Mouse (Mus musculus): ENCODE results near the gene Mre11a.
"Not testable (repeated sequence)": the region's sequence is repeated elsewhere in the genome, so short reads cannot be mapped to it uniquely, and the experiment has no call there.

Gene Mre11a

GRCm38 (mm10) chr9:14872181-14872930, 87.9 kb downstream of the Mre11a start:
- no peak for DNase-seq

GRCm38 (mm10) chr9:14875743-14876507, 91.5 kb downstream of the Mre11a start:
- DNase-seq = no peak

- not testable (repeated sequence) for DNase-seq
Observed at GRCm38 (mm10) chr9:14876566-14876965, 92.1 kb downstream of the Mre11a start.

GRCm38 (mm10) chr9:14884641-14885040, 100.2 kb downstream of the Mre11a start:
- DNase-seq = no peak

- DNase-seq = no peak
Observed at GRCm38 (mm10) chr9:14885151-14885550, 100.7 kb downstream of the Mre11a start.

- no peak for DNase-seq
Observed at GRCm38 (mm10) chr9:14885954-14886353, 101.5 kb downstream of the Mre11a start.
